Mouse (Mus musculus) heart, embryonic 14.5 days (tissue): ENCODE measurements around the gene Xxylt1. TPM values are rescaled to one million over a fixed set of nuclear protein-coding genes. Genes with fewer than 3 reads are reported as not detected.

Experiments used
- ATAC-seq: fragments of 200-750 bp; cut with Nextera tagmentation; 2 replicates; pipeline ENCODE4 v1.8.0; 2017; ENCODE audit warnings: low read depth, moderate TSS enrichment; ENCODE audit not compliant: insufficient number of reproducible peaks, insufficient read depth, low FRiP score
- H3K27ac ChIP-seq, 2 experiments: fragments of 200-500 bp in 1 of 2; fragments of 300-500 bp in 1 of 2; sonication (generic) in 1 of 2; replicated peaks in 1 of 2; 2 replicates each; pipeline ENCODE4 v1.5.1; 2012 to 2014; ENCODE audit warnings: low read depth in 2 of 2, low read length in 2 of 2, control low read depth in 1 of 2, mild to moderate bottlenecking in 1 of 2, mixed read lengths in 1 of 2; ENCODE audit not compliant: control insufficient read depth in 1 of 2, insufficient read depth in 1 of 2
- H3K27me3 ChIP-seq: fragments of 300-500 bp; sonication (generic); 2 replicates; pipeline ENCODE4 v1.6.1; 2014; ENCODE audit warnings: mild to moderate bottlenecking, low read length, control low read depth; ENCODE audit not compliant: control insufficient read depth, insufficient read depth
- H3K36me3 ChIP-seq: fragments of 300-500 bp; sonication (generic); 2 replicates; pipeline ENCODE4 v1.6.1; 2014; ENCODE audit warnings: mild to moderate bottlenecking, control low read depth, low read length, mixed read lengths; ENCODE audit not compliant: control insufficient read depth, insufficient read depth
- H3K4me1 ChIP-seq, 2 experiments: fragments of 200-500 bp in 1 of 2; fragments of 300-500 bp in 1 of 2; sonication (generic) in 1 of 2; 2 replicates each; pipeline ENCODE4 v1.6.1; 2012 to 2014; ENCODE audit warnings: low read length in 2 of 2, control low read depth in 1 of 2, mixed read lengths in 1 of 2; ENCODE audit not compliant: control insufficient read depth in 2 of 2, insufficient read depth in 2 of 2
- H3K4me2 ChIP-seq: fragments of 300-500 bp; sonication (generic); 2 replicates; pipeline ENCODE4 v1.6.1; 2014; ENCODE audit warnings: mild to moderate bottlenecking, low read length
- H3K4me3 ChIP-seq, 2 experiments: fragments of 200-500 bp in 1 of 2; fragments of 300-500 bp in 1 of 2; sonication (generic) in 1 of 2; 2 replicates each; pipeline ENCODE4 v1.5.1; 2012 to 2014; ENCODE audit warnings: low read length in 2 of 2, mild to moderate bottlenecking in 2 of 2, control low read depth in 1 of 2, low read depth in 1 of 2, moderate library complexity in 1 of 2; ENCODE audit not compliant: control insufficient read depth in 1 of 2, insufficient read depth in 1 of 2
- H3K9ac ChIP-seq: fragments of 300-500 bp; sonication (generic); 2 replicates; pipeline ENCODE4 v1.6.1; 2014; ENCODE audit warnings: mild to moderate bottlenecking, low read length
- H3K9me3 ChIP-seq: fragments of 300-500 bp; sonication (generic); 2 replicates; pipeline ENCODE4 v1.6.1; 2016; ENCODE audit warnings: low read length, control low read depth; ENCODE audit not compliant: control insufficient read depth
- WGBS: fragments of 180-500 bp; shearing (Covaris S2); extraction: QIAGEN DNeasy Blood & Tissue Kit; methylation state at CpG from one replicate; pipeline ENCODE4 v1.1.7; 2014; 5-methylcytosine and 5-hydroxymethylcytosine counted together
- polyA plus RNA-seq: library from polyadenylated mRNA; unstranded; fragments of >200 nt; fragmentation: Nextera tagmentation; extraction: Ambion mirVana; gene quantifications from 2 replicates; pipeline ENCODE4 v1.2.1, GENCODE M21; 2014

Gene Xxylt1
- polyA plus RNA-seq, 1 experiment from 2014 or later, result 12.2 TPM

- Histone ChIP-seq H3K4me3 (no peak overlapping the region), H3K27ac (no peak overlapping the region), H3K4me2 (no peak overlapping the region), H3K4me1 (peaks cover 4 to 12% of the 10 kb centered on the region in 2 experiments; a peak in 3 of 4 replicates), H3K27me3 (no peaks in the 10 kb centered on the region), H3K36me3 (no peaks in the 10 kb centered on the region), H3K9me3 (no peaks in the 10 kb centered on the region), H3K9ac (no peak overlapping the region)
- WGBS, result 86% methylated on average over 11 of the region's 11 CpGs
- ATAC-seq, result no peak
Measured at GRCm38 (mm10) chr16:30979905-30980304, 101.3 kb downstream of the Xxylt1 start.

- no peaks in the 10 kb centered on the region for H3K9me3 ChIP-seq
- H3K4me1 ChIP-seq, result peaks cover 13 to 23% of the 10 kb centered on the region in 2 experiments
- no peak for ATAC-seq
- no peak overlapping the region for H3K9ac ChIP-seq
- WGBS, result 61% methylated on average over 6 of the region's 6 CpGs
- H3K4me2 ChIP-seq, result no peak overlapping the region
- no peaks in the 10 kb centered on the region for H3K27me3 ChIP-seq
- no peaks in the 10 kb centered on the region for H3K36me3 ChIP-seq
- H3K4me3 ChIP-seq, result no peak overlapping the region
- H3K27ac ChIP-seq, result no peak overlapping the region
Measured at GRCm38 (mm10) chr16:30977728-30978127, 103.5 kb downstream of the Xxylt1 start.

- H3K4me2 ChIP-seq, result peak overlapping the region; percentile 28; the same call in 1 of the 2 replicates
Measured at GRCm38 (mm10) chr16:30977186-30977585, 104.0 kb downstream of the Xxylt1 start.

GRCm38 (mm10) chr16:30974549-30974948 lies 106.7 kb downstream of the Xxylt1 start:
- WGBS, result 82% methylated on average over 12 of the region's 12 CpGs
- no peaks in the 10 kb centered on the region for H3K27me3 ChIP-seq

More at GRCm38 (mm10) chr16:30977186-30977585, 104.0 kb downstream of the Xxylt1 start:
- Histone ChIP-seq H3K27ac (no peak overlapping the region; a peak in 1 of 4 replicates), H3K4me1 (peaks cover 17 to 27% of the 10 kb centered on the region in 2 experiments), H3K4me3 (no peak overlapping the region), H3K9ac (0 out of 2 replicates have a peak overlapping the region, but pooled peaks have one; percentile 8), H3K27me3 (no peaks in the 10 kb centered on the region), H3K9me3 (no peaks in the 10 kb centered on the region), H3K36me3 (no peaks in the 10 kb centered on the region)
- ATAC-seq, result peak; percentile 68
- WGBS, result 2% methylated on average over 3 of the region's 3 CpGs

GRCm38 (mm10) chr16:30973416-30973815 lies 107.8 kb downstream of the Xxylt1 start:
- Histone ChIP-seq H3K36me3 (no peaks in the 10 kb centered on the region), H3K4me2 (no peak overlapping the region), H3K9ac (peak overlapping the region; percentile 9; the same call in 1 of the 2 replicates), H3K4me3 (no peak overlapping the region), H3K27ac (peak overlapping the region; percentile 43 to 72), H3K9me3 (no peaks in the 10 kb centered on the region), H3K4me1 (peaks cover 30 to 53% of the 10 kb centered on the region in 2 experiments), H3K27me3 (no peaks in the 10 kb centered on the region)
- peak; percentile 62 for ATAC-seq
- 4% methylated on average over 6 of the region's 6 CpGs for WGBS

More at GRCm38 (mm10) chr16:30974549-30974948, 106.7 kb downstream of the Xxylt1 start:
- ATAC-seq, result no peak
- H3K4me3 ChIP-seq, result no peak overlapping the region
- no peaks in the 10 kb centered on the region for H3K9me3 ChIP-seq
- no peak overlapping the region for H3K27ac ChIP-seq
- H3K36me3 ChIP-seq, result no peaks in the 10 kb centered on the region
- H3K4me2 ChIP-seq, result no peak overlapping the region
- H3K9ac ChIP-seq, result no peak overlapping the region
- peaks cover 23 to 45% of the 10 kb centered on the region in 2 experiments for H3K4me1 ChIP-seq

- no peaks in the 10 kb centered on the region for H3K9me3 ChIP-seq
- peaks cover 29 to 52% of the 10 kb centered on the region in 2 experiments for H3K4me1 ChIP-seq
- no peak overlapping the region for H3K4me2 ChIP-seq
- ATAC-seq, result no peak
- WGBS, result 79% methylated on average over 18 of the region's 18 CpGs
- H3K4me3 ChIP-seq, result no peak overlapping the region
- H3K27me3 ChIP-seq, result no peaks in the 10 kb centered on the region
- 0 out of 4 replicates have a peak overlapping the region, but pooled peaks have one; percentile 14 to 17 for H3K27ac ChIP-seq
- H3K36me3 ChIP-seq, result no peaks in the 10 kb centered on the region
- no peak overlapping the region for H3K9ac ChIP-seq
Measured at GRCm38 (mm10) chr16:30971950-30972541, 109.2 kb downstream of the Xxylt1 start.

GRCm38 (mm10) chr16:30969266-30970064 lies 111.8 kb downstream of the Xxylt1 start:
- no peak for ATAC-seq
- 0 out of 2 replicates have a peak overlapping the region, but pooled peaks have one; percentile 12 for H3K9ac ChIP-seq

More at GRCm38 (mm10) chr16:30969266-30970064, 111.8 kb downstream of the Xxylt1 start:
- H3K9me3 ChIP-seq, result no peaks in the 10 kb centered on the region
- H3K27me3 ChIP-seq, result no peaks in the 10 kb centered on the region
- H3K4me1 ChIP-seq, result peaks cover 47 to 67% of the 10 kb centered on the region in 2 experiments
- no peak overlapping the region for H3K4me3 ChIP-seq
- H3K4me2 ChIP-seq, result peak overlapping the region; percentile 25; the same call in 1 of the 2 replicates
- WGBS, result 50% methylated on average over 18 of the region's 18 CpGs
- peak overlapping the region in 1 of 2 experiments; percentile 33; a peak in 1 of 4 replicates for H3K27ac ChIP-seq
- no peaks in the 10 kb centered on the region for H3K36me3 ChIP-seq
